Comparison of ENCODE assay signal across 8 mouse cellular contexts in genomic region chr1:86111779-86112178, GRCm38 (mm10). TPM values are rescaled to one million over a fixed set of nuclear protein-coding genes. Genes with fewer than 3 reads are reported as not detected.
A peak's percentile ranks its signal among the peaks of the same experiment; 100 is the strongest.
DNase-seq lines count a peak whose midpoint lies in the region; ATAC-seq and TF ChIP-seq lines count a peak whose summit lies in the region.

Gene Htr2b, minus strand, starts transcription at chr1:86111970.

- WGBS in intestine, embryonic 14.5 days, result 42% methylated on average over 6 of the region's 6 CpGs
- WGBS in midbrain, embryonic 11.5 days, result 76% methylated on average over 6 of the region's 6 CpGs

- no peak for ATAC-seq in intestine, embryonic 14.5 days (replicated peaks; ENCODE audit: low FRiP score, low TSS enrichment, low read depth)
- ATAC-seq in monocyte, adult 5-6 weeks (replicated peaks; ENCODE audit: insufficient number of reproducible peaks, low FRiP score, low TSS enrichment, poor library complexity, severe bottlenecking), result no peak
- ATAC-seq in midbrain, embryonic 11.5 days (ENCODE audit: low FRiP score), result no peak

- TF ChIP-seq CTCF in brain, embryonic 14.5 days (IDR thresholded peaks at IDR 0.05; ENCODE audit: borderline replicate concordance, extremely low read depth, insufficient read depth, insufficient read length), result no peak

- H3K4me3 ChIP-seq in intestine, embryonic 14.5 days (ENCODE audit: low read depth, low read length), result no peak within 1 kb of the TSS
- H3K4me3 ChIP-seq in midbrain, embryonic 11.5 days (ENCODE audit: low read depth, low read length), result no peak within 1 kb of the TSS

- TF ChIP-seq POLR2A in brain, embryonic 14.5 days (IDR thresholded peaks at IDR 0.05; ENCODE audit: borderline replicate concordance, extremely low read depth, insufficient read depth, insufficient read length, poor library complexity, severe bottlenecking), result no peak

- no peaks in the 10 kb centered on the region for H3K4me1 ChIP-seq in intestine, embryonic 14.5 days (replicated peaks; ENCODE audit: control insufficient read depth, insufficient read depth, low read length)
- no peaks in the 10 kb centered on the region for H3K4me1 ChIP-seq in midbrain, embryonic 11.5 days (ENCODE audit: control insufficient read depth, insufficient read depth, low read length)

- no peak within 1 kb of the TSS for H3K27ac ChIP-seq in intestine, embryonic 14.5 days (ENCODE audit: low read depth)
- no peak within 1 kb of the TSS for H3K27ac ChIP-seq in midbrain, embryonic 11.5 days (ENCODE audit: low read depth, low read length)

- no peak within 1 kb of the TSS for H3K9ac ChIP-seq in intestine, embryonic 14.5 days (ENCODE audit: low read length)
- H3K9ac ChIP-seq in midbrain, embryonic 11.5 days (ENCODE audit: low read length), result no peak within 1 kb of the TSS

- no peak within 1 kb of the TSS for H3K4me2 ChIP-seq in intestine, embryonic 14.5 days (ENCODE audit: low read length)
- no peak within 1 kb of the TSS for H3K4me2 ChIP-seq in midbrain, embryonic 11.5 days

- H3K9me3 ChIP-seq in intestine, embryonic 14.5 days (ENCODE audit: control insufficient read depth, low read length), result no peaks in the 10 kb centered on the region
- no peaks in the 10 kb centered on the region for H3K9me3 ChIP-seq in midbrain, embryonic 11.5 days (ENCODE audit: control insufficient read depth, low read length)

- DNase-seq in gastrocnemius, adult 18-20 months (ENCODE audit: low spot score), result peak; percentile 3
- DNase-seq in gastrocnemius, adult 8-10 months (ENCODE audit: low spot score in 2 of 2), result no peak
- peak; percentile 42 for DNase-seq in brain, embryonic 14.5 days (ENCODE audit: low read depth)
- DNase-seq in intestine, embryonic 14.5 days (ENCODE audit: low spot score), result peak; percentile 56
- DNase-seq in layer of hippocampus, postnatal 14 days (ENCODE audit: low spot score in 2 of 2), result peak; percentile 11 to 53
- peak; percentile 51 for DNase-seq in right cerebral cortex, adult 18-20 months
- no peak for DNase-seq in midbrain, embryonic 11.5 days (ENCODE audit: low spot score, missing footprints)

- H3K36me3 ChIP-seq in intestine, embryonic 14.5 days (ENCODE audit: control insufficient read depth, insufficient read depth, low read length), result peaks cover 17% of the 10 kb centered on the region
- no peaks in the 10 kb centered on the region for H3K36me3 ChIP-seq in midbrain, embryonic 11.5 days (ENCODE audit: control insufficient read depth, insufficient read depth, low read length)

- H3K27me3 ChIP-seq in intestine, embryonic 14.5 days (replicated peaks; ENCODE audit: control insufficient read depth, insufficient read depth, low read length), result no peaks in the 10 kb centered on the region
- H3K27me3 ChIP-seq in midbrain, embryonic 11.5 days (ENCODE audit: control insufficient read depth, insufficient read depth, low read length), result no peaks in the 10 kb centered on the region

RNA-seq across cellular contexts. Expression of gene Htr2b, which starts in this region (rescaled TPM):
- not detected for total RNA-seq in gastrocnemius, adult 18-20 months (2021)
- total RNA-seq in gastrocnemius, adult 8-10 months (2022), result under 1 TPM in 2 of 4 experiments, not detected in 2; 0.27 to 0.65 TPM
- polyA plus RNA-seq in brain, embryonic 14.5 days (2012; rRNA removed), result 0.03 TPM in 1 of 2 replicates, not detected in the other
- polyA plus RNA-seq in intestine, embryonic 14.5 days (2014; fragmentation: Nextera tagmentation; extraction: Ambion mirVana), result 1.2 and 2.0 TPM in 2 replicates
- under 1 TPM in 1 of 2 experiments, not detected in 1; 0.17 TPM for total RNA-seq in layer of hippocampus, postnatal 14 days (2021)
- not detected in 3 replicates for total RNA-seq in monocyte, adult 5-6 weeks (2017)
- 0.19 and 0.23 TPM in 2 replicates for polyA plus RNA-seq in midbrain, embryonic 11.5 days (2014; fragmentation: Nextera tagmentation; extraction: Ambion mirVana)

Comparison
In these comparisons a context has a peak if more than half of its experiments do, and no peak if none do; other contexts are left out.
1. Peak in DNase-seq in gastrocnemius, adult 18-20 months; RNA of the gene not detected or under 1 TPM.
2. Peak in DNase-seq in brain, embryonic 14.5 days; RNA of the gene not detected or under 1 TPM.
3. Peak in DNase-seq in layer of hippocampus, postnatal 14 days; RNA of the gene not detected or under 1 TPM.
4. DNase-seq: peak in intestine, embryonic 14.5 days (single experiment) and right cerebral cortex, adult 18-20 months (single experiment); none in gastrocnemius, adult 8-10 months (0 of 2) and midbrain, embryonic 11.5 days (single experiment).